Mouse (Mus musculus) T-helper 17 cell (primary cell): ENCODE data around the gene Pnpla1.

Source experiments
- in situ Hi-C, 2 experiments: fragments of 300-600 bp; cut with MboI, MseI; formaldehyde crosslinking; loops; 1 replicate in 1 of 2; 2 replicates in 1 of 2; pipeline ENCODE4 v1.15.1; 2025; ENCODE audit warnings: high pct_unique_total_duplicates in 2 of 2

The Pnpla1 gene

DNA sequence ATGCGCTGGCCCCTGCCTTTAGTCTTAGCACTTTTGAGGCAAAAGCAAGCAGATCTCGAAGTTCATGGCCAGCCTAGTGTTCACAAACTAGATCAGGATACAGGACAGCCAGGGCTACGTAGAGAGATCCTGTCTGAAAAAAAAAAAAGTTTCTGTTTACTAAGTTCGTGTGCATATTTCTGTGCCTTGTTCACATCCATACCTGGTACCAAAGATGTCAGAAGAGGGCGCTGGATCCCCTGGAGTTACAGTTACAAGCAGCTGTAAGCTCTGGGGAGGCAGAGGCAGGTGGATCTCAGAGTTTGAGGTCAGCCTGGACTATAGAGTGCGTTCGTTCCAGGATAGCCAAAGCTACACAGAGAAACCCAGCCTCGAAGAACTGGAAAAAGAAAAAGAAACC lies 24.6 kb downstream of the Pnpla1 start:
- in situ Hi-C loops, result no loop called here

- in situ Hi-C loops, result no loop called here
Observed at GRCm38 (mm10) chr17:28883941-28884516, 25.8 kb downstream of the Pnpla1 start.

DNA sequence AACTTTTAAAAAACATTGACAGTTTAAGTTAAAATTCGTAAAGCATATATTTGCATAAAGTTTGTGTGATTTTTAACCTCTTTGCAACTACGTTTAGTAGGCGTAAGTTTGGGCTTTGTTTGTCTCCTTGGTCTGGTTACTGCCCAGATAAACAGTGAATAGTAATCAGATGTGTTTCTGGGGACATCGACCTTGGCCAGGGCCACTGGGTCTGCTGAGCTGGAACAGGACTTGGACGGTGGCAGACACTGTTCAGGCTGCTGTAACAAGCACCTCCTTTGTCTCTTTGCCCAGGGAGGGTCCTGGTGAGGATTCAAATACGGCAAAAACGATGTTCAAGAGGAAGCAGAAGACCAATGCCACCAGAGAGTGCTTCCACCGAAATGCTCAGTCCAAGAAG lies 27.0 kb downstream of the Pnpla1 start:
- in situ Hi-C loops, result no loop called here

DNA sequence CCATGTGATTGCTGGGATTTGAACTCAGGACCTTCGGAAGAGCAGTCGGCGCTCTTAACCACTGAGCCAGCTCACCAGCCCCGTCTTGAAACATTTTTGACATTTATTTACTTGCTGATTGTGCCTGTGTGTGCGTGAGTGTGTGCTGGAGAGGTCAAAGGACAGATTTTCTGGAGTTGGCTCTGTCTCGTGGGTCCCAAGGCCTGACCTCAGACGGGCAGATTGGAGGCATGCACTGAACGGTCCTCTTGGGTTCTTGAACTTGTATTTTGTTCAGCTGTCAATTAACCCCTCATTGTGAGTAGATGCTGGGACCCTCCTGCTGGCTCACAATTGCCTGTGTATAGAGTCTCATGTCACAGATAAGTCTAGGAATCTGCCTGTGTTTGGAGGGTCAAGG lies 28.1 kb downstream of the Pnpla1 start:
- in situ Hi-C loops, result no loop called here

- in situ Hi-C loops, result no loop called here
Observed at GRCm38 (mm10) chr17:28894050-28894767, 36.0 kb downstream of the Pnpla1 start.

GRCm38 (mm10) chr17:28895217-28895875 lies 37.1 kb downstream of the Pnpla1 start:
- in situ Hi-C loops, result no loop called here

- in situ Hi-C loops, result no loop called here
Observed at GRCm38 (mm10) chr17:28896095-28896780, 38.0 kb downstream of the Pnpla1 start.

- in situ Hi-C loops, result no loop called here
Observed at GRCm38 (mm10) chr17:28897817-28898216, 39.6 kb downstream of the Pnpla1 start.

GRCm38 (mm10) chr17:28898249-28898648 lies 40.0 kb downstream of the Pnpla1 start:
- in situ Hi-C loops, result no loop called here

DNA sequence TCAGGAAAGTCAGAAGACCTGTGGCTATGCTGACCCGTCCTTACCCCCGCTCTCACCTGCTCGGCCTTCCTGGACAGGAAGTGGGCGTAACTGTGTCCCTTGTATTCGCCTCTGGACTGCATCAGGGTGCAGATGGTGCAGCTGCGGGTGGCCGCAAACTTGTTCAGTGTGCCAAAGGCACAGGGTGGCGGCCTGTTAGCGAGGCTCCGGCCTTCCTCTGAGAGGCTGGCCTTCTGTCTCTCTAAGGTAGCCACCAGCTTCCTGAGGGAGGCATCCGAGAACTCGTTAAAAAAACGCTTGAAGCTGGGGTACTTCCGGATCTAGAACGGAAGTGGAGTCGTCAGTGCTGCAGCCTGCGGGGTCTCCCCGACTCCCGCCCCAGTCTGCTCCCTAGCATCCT lies 41.2 kb downstream of the Pnpla1 start:
- in situ Hi-C loops, result no loop called here

DNA sequence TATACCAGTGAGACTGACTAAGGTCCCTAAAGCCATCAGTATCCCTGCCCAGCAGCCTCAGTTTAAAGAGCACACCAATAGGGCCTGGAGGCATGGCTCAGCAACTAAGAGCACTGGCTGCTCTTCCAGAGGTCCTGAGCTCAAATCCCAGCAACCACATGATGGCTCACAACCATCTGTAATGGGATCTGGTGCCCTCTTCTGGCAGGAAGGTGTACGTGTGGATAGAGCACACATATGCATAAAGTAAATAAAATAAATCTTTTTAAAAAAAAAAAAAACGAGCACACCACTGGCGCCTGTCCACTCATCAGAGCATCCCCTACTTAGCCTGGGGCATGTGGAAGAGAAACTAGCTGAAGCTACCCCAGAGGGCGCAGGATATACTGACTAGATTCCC lies 43.3 kb downstream of the Pnpla1 start:
- in situ Hi-C loops, result no loop called here

DNA sequence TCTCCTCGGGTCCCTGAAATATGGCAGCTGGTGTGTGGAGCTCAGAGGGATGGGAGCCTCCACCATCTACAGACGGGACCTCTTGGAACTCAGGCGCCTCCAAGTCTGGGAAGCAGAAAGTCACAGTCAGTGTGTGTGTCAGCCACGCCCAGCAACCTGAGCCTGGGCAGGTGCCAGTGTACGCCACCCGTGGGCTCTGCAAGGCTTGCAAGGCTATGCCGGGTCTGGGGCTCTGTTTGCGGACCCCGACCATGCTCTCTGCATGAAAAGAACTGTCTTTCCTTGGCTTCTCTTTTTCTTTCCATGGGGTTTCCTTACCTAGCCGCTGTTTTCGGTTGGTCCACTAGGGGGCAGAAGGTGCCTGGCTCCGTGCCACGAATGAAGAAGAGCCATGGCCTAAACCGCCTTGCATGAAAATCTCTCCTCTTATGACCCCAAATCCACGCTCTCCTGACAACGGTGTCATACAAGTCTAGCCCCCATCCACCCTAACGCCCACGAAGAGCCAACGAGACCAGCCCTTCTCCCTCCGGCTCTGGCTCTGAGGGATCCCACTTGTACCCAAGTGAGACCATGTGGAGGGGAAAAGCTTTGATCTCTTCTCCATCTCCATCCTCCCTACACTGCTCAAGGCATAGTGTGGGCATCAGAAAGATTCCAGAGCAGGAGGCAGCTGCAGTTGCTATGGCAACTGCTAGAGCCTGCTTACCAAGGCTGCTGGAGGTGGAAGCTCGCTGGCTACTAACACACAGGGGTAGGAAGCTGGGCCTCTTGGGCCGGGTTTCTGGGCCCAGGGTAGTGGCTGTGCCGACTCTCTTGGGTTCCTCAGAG lies 46.5 kb downstream of the Pnpla1 start:
- in situ Hi-C loops, result loop anchor here in 1 of 2 experiments (5.0 kb wide), 1 partner anchor 1192 kb away; no protein-coding TSS in a partner anchor

GRCm38 (mm10) chr17:28905377-28905916 lies 47.2 kb downstream of the Pnpla1 start:
- in situ Hi-C loops, result loop anchor here in 1 of 2 experiments (5.0 kb wide), 1 partner anchor 1193 kb away; no protein-coding TSS in a partner anchor

- in situ Hi-C loops, result loop anchor here in 1 of 2 experiments (5.0 kb wide), 1 partner anchor 1196 kb away; no protein-coding TSS in a partner anchor
Observed at GRCm38 (mm10) chr17:28907959-28908358, 49.7 kb downstream of the Pnpla1 start.

- in situ Hi-C loops, result loop anchor here in 1 of 2 experiments (5.0 kb wide), 1 partner anchor 1197 kb away; no protein-coding TSS in a partner anchor
Observed at GRCm38 (mm10) chr17:28909252-28909941, 51.2 kb downstream of the Pnpla1 start.

GRCm38 (mm10) chr17:28910139-28910538 lies 51.9 kb downstream of the Pnpla1 start:
- in situ Hi-C loops, result no loop called here

- in situ Hi-C loops, result no loop called here
Observed at GRCm38 (mm10) chr17:28913200-28913599, 55.0 kb downstream of the Pnpla1 start.

DNA sequence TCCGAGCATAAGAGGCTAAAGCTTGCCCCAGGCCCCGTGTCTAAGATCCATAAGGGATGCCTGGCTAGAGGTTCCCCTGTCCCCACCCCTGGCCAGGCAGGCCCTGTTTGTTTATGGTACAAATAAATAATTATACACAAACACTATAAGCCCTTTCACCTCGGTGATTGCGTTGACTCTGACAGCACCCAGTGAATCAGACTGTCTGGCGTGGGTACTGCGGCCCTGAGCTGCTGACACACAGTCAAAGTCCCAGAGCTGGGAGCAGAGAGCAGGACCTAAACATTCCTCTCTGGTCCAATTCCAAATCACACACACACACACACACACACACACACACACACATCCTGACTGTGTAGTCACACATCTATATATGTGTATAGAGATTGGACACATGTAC lies 55.7 kb downstream of the Pnpla1 start:
- in situ Hi-C loops, result no loop called here

- in situ Hi-C loops, result no loop called here
Observed at GRCm38 (mm10) chr17:28915060-28915628, 56.9 kb downstream of the Pnpla1 start, which contains the start of gene 4930539E08Rik. 4930539E08Rik (minus strand) TSS chr17:28915324.

- in situ Hi-C loops, result no loop called here
Observed at GRCm38 (mm10) chr17:28916520-28916919, 58.3 kb downstream of the Pnpla1 start.
